23 mouse cellular contexts compared by ENCODE assay signal in the genomic region with DNA sequence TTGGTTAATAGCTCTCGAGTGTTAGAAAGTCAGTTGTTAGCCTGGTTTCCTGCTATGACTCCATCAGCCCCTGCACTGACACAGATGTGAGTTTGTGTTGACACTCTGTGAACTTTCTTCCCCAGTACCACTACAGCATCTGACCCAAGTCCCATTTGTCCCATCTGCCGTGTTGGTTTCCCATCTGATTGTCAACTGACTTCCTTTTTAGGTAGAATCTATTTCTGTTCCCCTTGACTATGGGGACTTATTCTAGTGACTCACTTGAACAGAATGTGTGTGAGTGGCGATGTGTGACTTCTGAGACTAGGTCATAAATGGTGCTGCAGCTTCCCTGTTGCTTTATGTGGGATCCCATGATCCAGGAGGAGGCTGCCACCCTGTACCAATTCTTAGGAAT. TPM values are rescaled to one million over a fixed set of nuclear protein-coding genes. Genes with fewer than 3 reads are reported as not detected.
DNase-seq lines count a peak whose midpoint lies in the region; ATAC-seq and TF ChIP-seq lines count a peak whose summit lies in the region.
"Had no signal": no experiment of that assay in that cellular context is flagged by ENCODE, and none has a peak within 500 bp of the region (broad histone marks: within the 10 kb centered on the region; RNA-seq: fewer than 3 reads in every experiment).

No protein-coding gene starts in this region.

- no peaks in the 10 kb centered on the region for H3K27me3 ChIP-seq in myocyte (ENCODE audit: control insufficient read depth, insufficient read depth, insufficient read length)
- no peaks in the 10 kb centered on the region for H3K27me3 ChIP-seq in midbrain, embryonic 13.5 days
- H3K27me3 ChIP-seq: hindbrain, embryonic 13.5 days; intestine, embryonic 15.5 days; liver, embryonic 13.5 days had no signal

- H3K9me3 ChIP-seq in midbrain, embryonic 13.5 days, result no peaks in the 10 kb centered on the region
- H3K9me3 ChIP-seq: hindbrain, embryonic 13.5 days; intestine, embryonic 15.5 days; liver, embryonic 13.5 days; midbrain, embryonic 10.5 days had no signal

- H3ac ChIP-seq in myocyte (ENCODE audit: control insufficient read depth, insufficient read length), result no peak overlapping the region

- no peaks in the 10 kb centered on the region for H3K4me1 ChIP-seq in midbrain, embryonic 13.5 days (replicated peaks)
- H3K4me1 ChIP-seq: hindbrain, embryonic 13.5 days had no signal

- no peak overlapping the region for H3K27ac ChIP-seq in midbrain, embryonic 13.5 days
- H3K27ac ChIP-seq: hindbrain, embryonic 13.5 days; intestine, embryonic 15.5 days; liver, embryonic 13.5 days; midbrain, embryonic 10.5 days had no signal

- no peak overlapping the region for H3K9ac ChIP-seq in midbrain, embryonic 13.5 days (replicated peaks)
- H3K9ac ChIP-seq: hindbrain, embryonic 13.5 days; intestine, embryonic 15.5 days; liver, embryonic 13.5 days had no signal

- H3K4me3 ChIP-seq in myocyte, result no peak overlapping the region
- no peak overlapping the region for H3K4me3 ChIP-seq in midbrain, embryonic 13.5 days (replicated peaks)
- H3K4me3 ChIP-seq: erythroblast, embryonic 14.5 days; hindbrain, embryonic 13.5 days; intestine, embryonic 15.5 days; liver, embryonic 13.5 days; midbrain, embryonic 10.5 days had no signal

- H3K4me2 ChIP-seq in myocyte (ENCODE audit: low read depth), result peak overlapping the region; percentile 58
- no peak overlapping the region for H3K4me2 ChIP-seq in midbrain, embryonic 13.5 days (replicated peaks)
- H3K4me2 ChIP-seq: hindbrain, embryonic 13.5 days; intestine, embryonic 15.5 days; liver, embryonic 13.5 days had no signal

- WGBS in midbrain, embryonic 13.5 days, result 81% methylated on average over 3 of the region's 3 CpGs

- H3K79me2 ChIP-seq in myocyte (ENCODE audit: control insufficient read depth, insufficient read depth), result peaks cover 7% of the 10 kb centered on the region

- no peak for TF ChIP-seq POLR2A in myocyte (IDR thresholded peaks at IDR 0.05; ENCODE audit: insufficient read length, low read depth)

- peak; percentile 93 for DNase-seq in heart, adult 11 months
- DNase-seq in heart, postnatal 10 days, result no peak
- peak; percentile 20 for DNase-seq in kidney, postnatal 10 days
- no peak for DNase-seq in kidney, adult 8-10 months
- DNase-seq in brain, adult 2 months (ENCODE audit: low read depth, low spot score), result peak; percentile 56
- no peak for DNase-seq in lung, postnatal 10 days
- DNase-seq: adrenal gland, postnatal 36 days; cerebellum, postnatal 14 days; gastrocnemius, postnatal 14 days; kidney, postnatal 14 days; liver, embryonic 13.5 days; lung, postnatal 14 days; retina, postnatal 1 day; spleen, adult 18-20 months; thymus, postnatal 36 days had no signal

- intact Hi-C loops in heart, postnatal 10 days (cut with DNase I), result no loop called here

- no peaks in the 10 kb centered on the region for H3K36me3 ChIP-seq in myocyte (ENCODE audit: control insufficient read depth, insufficient read depth)
- no peaks in the 10 kb centered on the region for H3K36me3 ChIP-seq in midbrain, embryonic 13.5 days
- H3K36me3 ChIP-seq: G1E; hindbrain, embryonic 13.5 days; intestine, embryonic 15.5 days; liver, embryonic 13.5 days; midbrain, embryonic 10.5 days had no signal

- ATAC-seq in midbrain, embryonic 13.5 days, result no peak
- ATAC-seq: forebrain, embryonic 16.5 days; intestine, embryonic 15.5 days had no signal

TF ChIP-seq in myocyte, 11 proteins besides CTCF, POLR2A, EP300 and RAD21:
- no peak for TF ChIP-seq POLR2AphosphoS2 (IDR thresholded peaks at IDR 0.05; ENCODE audit: insufficient read length, low read depth)
- TF ChIP-seq E2F4 (IDR thresholded peaks at IDR 0.05; ENCODE audit: insufficient read depth), result no peak
- peak; percentile 85 for TF ChIP-seq SRF (IDR thresholded peaks at IDR 0.05; ENCODE audit: control insufficient read depth, insufficient read length, low read depth)
- TF ChIP-seq MYOD1 (IDR thresholded peaks at IDR 0.05; ENCODE audit: control insufficient read depth in 1 of 3, insufficient read length in 2 of 3, low read depth in 2 of 3), result peak in 1 of 3 experiments; percentile 58
- TF ChIP-seq REST (IDR thresholded peaks at IDR 0.05; ENCODE audit: insufficient read depth, insufficient read length), result no peak
- no peak for TF ChIP-seq USF1 (IDR thresholded peaks at IDR 0.05; ENCODE audit: low read depth)

RNA-seq across cellular contexts. Expression of gene Igfbp7, which starts 32.9 kb away (rescaled TPM):
- total RNA-seq in heart, postnatal 10 days (2021), result 100 to 1,000 TPM; 435 to 466 TPM
- 201 TPM for polyA plus RNA-seq in myocyte (2012; fragmentation: generic; extraction: Trizol)
- polyA plus RNA-seq in midbrain, embryonic 13.5 days (2015; fragmentation: Nextera tagmentation; extraction: Ambion mirVana), result 48.8 and 55.3 TPM in 2 replicates
- total RNA-seq: G1E had no signal
- polyA plus RNA-seq: G1E had no signal

Comparison
In these comparisons a context has a peak if more than half of its experiments do, and no peak if none do; other contexts are left out.
1. DNase-seq: peak in heart, adult 11 months (single experiment), kidney, postnatal 10 days (single experiment) and brain, adult 2 months (single experiment); none in heart, postnatal 10 days (0 of 2), kidney, adult 8-10 months (0 of 2) and lung, postnatal 10 days (single experiment).